Mouse (Mus musculus) cerebellum, adult (tissue): Measurements from ENCODE around the gene H2afv.
"Not testable (repeated sequence)": the region's sequence is repeated elsewhere in the genome, so short reads cannot be mapped to it uniquely, and the experiment has no call there.

Experiments
- ATAC-seq: cut with Nextera tagmentation; 2 replicates; pipeline ENCODE4 v1.9.2; 2017; ENCODE audit warnings: mild to moderate bottlenecking, moderate library complexity, mixed read lengths; ENCODE audit not compliant: insufficient number of reproducible peaks, low FRiP score, low TSS enrichment

The H2afv gene

DNA sequence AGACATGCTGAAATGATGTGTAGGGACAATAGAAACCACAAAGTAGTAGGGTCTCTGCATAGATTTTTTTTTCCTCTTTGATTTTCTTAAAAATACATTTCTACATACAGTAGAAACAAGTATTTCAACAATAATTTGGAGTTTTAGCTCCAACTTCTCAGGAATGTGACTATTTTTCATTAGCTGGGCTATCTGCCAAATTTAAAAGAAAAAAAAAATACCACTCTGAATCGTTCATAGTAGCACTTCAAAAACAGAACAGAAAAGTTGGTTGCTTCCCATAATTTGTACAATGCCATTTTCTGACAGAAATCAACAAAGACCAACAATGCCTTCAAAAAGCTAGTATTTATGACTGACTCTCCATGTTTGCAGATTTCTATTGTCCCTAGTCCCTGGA lies 27.2 kb upstream of the H2afv start:
- no peak for ATAC-seq

DNA sequence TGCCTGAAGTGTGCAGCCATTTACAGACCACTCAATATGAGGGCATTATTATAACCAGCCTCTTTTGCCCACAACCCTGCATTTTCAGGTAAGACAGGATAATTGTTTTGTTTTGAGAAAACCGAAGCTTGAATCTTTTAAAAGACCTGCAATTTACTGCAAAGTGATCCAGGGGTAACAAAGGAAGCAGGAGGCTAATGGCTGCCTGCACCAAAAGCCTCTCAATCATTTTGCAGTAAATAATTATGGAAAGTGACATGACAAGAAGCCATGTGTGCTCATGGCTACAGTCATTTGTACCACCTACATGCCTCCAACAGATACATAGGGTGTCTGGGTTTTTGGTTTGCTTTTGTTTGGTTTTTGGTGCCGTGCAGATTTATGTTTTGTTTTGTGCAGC lies 26.8 kb upstream of the H2afv start:
- ATAC-seq, result no peak

DNA sequence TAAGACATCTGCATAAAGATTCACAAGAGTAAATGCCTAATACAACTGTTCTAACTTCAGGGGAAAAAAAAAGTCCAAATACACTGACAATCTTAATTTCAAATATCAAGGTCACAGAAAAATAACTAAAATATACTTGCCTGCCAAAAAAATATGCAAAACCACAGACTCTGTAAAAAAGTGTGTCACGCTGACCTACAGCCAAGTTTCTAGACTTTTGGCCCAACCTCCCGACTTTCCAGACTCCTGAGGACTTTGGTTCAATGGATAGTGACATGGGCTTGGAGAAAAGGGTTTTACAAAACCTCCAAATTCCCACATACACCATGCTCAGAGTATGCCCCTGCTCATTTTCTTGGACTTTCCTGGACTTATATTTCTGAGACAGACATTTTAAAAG lies 24.3 kb upstream of the H2afv start:
- ATAC-seq, result no peak

DNA sequence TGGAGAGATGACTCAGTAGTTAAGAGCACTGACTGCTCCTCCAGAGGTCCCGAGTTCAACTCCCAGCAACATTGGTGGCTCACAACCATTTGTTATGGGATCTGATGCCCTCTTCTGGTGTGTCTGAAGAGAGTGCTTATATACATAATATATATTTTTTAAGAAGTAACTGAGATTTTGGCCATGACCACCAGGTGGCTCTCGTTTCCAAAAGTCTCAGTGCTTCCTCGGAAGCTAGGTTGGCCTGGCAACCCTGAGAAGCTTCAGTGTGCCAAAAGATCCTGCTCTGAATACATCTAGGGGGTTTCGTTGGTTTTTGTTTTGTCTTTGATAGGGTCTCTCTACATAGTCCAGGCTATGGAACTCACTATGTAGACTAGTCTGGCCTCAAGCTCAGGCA lies 20.9 kb upstream of the H2afv start:
- ATAC-seq, result no peak

DNA sequence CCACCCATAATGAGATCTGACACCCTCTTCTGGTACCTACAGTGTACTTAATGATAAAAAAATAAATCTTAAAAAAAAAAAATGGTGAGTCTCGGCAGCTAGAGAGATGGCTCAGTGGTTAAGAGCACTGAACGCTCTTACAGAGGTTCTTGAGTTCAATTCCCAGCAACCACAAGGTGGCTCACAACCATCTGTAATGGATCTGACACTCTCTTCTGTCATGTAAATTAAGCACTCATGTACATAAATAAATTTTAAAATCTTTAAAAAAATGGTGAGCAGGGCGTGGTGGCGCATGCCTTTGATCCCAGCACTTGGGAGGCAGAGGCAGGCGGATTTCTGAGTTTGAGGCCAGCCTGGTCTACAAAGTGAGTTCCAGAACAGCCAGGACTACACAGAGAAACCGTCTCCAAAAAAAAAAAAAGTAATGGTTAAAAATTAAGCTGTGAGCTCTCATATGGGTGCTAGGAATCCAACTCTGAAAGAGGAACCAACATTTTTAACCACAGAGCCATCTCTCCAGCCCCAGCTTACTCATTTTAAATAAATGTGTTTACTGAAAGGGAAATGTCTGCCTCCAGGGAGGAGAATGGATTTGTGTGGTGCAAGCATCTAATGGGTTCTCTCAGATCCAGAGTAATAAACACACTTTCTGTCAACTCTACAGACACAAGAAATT lies 19.1 kb upstream of the H2afv start:
- ATAC-seq, result no peak

DNA sequence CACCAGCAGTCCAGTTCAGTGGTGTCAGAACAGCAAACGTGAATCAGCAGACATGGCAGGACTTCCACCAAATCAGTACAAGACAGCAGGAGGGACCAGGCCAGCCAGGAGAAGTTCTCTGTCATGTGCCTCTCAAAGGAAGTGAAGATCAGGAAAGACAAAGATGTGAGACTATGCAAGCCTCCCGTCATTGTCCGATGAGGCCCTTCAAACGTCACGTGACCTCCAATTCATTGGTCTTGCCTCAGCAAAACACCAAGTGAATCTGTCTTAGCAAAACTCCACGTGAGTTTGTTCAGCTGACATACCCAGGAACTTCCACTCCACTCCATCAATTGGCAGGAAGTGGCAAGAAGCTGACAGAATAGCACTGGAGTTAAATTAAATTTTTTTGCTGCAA lies 11.8 kb upstream of the H2afv start:
- ATAC-seq, result no peak

DNA sequence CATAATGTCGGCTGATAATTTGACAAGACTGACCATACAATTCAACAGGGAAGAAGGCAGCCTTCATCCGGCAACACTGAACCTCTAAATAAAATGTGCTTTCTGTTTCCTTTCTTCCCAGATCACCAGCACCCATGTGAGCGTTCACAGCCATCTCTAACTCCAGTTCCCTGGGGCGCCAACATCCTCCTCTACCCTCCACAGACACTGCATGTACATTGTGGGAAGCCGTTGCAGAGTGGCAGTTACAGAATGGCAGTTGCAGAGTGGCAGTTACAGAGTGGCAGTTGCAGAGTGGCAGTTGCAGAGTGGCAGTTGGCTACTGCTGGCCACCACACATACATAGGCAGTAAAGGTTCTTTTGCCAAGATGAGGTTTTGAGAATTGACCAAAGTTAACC lies 3.9 kb upstream of the H2afv start:
- not testable (repeated sequence) for ATAC-seq

DNA sequence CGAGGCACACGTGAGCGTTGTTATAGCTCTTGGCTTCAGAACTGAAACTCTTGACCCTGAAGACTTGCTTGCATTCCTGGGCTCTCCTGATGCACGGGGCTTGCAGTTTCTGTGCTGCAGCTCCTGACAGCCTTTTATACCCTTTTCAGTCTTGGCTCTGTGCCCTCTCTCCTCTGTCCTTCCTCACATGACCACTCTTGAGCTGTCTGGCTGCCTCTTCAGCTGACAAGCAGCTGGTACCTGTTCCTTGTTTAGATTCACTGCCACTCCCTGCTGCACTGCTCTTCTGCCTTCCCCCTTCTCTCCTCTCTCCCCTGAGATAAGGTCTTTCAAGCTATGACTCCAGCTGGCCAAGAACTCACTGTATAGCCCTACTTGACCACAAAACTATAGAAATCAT lies 3.2 kb upstream of the H2afv start:
- ATAC-seq, result no peak

DNA sequence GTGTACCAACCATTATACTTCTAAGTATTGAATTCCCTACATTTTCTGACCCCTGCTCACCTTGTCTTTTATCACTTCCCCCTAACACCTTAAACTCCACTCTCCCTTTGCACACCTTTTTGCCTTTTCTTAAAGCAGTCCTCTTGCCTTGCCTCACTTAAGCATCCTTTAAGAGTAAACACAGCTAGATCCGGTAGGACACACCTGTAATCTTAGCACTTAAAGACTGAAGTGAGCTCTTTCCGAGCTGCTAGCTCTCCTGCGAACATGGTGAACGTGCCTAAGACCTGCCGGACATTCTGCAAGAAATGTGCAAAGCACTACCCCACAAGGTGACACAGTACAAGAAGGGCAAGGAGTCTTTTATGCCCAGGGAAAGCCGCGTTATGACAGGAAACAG lies 1.7 kb upstream of the H2afv start:
- no peak for ATAC-seq

DNA sequence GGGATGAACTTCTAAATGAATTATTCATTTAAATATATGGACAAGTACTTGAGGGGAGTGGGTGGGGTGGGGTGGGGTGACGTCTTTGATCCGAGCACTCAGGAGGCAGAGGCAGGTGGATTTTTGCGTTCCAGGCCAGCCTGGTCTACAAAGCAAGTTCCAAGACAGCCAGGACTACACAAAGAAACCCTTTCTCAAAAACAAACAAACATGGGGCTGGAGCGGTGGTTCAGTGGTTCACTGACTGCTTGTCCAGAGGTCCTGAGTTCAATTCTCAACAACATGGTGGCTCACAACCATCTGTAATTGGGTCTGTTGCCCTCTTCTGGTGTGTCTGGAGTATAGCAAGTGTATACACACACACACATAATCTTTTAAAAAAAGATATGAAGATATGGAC lies 1.2 kb upstream of the H2afv start:
- ATAC-seq, result no peak

DNA sequence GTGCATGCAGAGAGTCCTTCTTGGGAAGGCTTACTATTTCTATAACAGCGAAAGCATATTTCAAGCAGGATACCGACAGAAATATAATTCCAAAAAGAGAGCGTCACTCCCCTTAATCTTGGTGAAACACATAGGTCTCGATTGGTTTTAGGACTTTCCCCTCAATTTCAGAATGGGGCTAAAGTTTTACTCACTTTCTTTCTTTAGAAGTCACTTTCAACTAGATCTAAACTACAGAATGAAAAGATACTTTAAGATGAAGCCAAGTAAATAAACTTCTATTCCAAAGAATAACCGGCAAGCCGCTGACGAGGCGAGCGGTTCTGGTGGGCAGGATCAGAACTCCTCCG lies 541 bp downstream of the H2afv start:
- no peak for ATAC-seq

DNA sequence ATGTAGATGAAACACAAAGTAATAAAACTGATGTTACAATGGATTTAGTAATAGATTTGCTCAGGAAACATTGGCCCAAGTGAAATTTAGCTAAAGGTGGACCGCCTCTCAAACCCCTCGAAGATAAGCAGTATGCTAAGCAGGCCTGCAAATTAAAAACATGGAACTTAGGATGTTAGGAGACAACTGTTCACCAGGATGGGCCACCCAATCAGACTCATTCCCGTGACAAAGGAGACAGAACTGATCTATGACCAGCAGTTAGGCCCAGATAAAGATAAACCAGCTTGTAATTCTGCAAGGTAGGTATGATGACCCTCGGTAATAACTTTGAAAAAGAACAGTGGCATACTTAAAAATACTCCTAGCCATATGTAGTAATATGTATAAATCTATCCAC lies 1.1 kb downstream of the H2afv start:
- no peak for ATAC-seq

DNA sequence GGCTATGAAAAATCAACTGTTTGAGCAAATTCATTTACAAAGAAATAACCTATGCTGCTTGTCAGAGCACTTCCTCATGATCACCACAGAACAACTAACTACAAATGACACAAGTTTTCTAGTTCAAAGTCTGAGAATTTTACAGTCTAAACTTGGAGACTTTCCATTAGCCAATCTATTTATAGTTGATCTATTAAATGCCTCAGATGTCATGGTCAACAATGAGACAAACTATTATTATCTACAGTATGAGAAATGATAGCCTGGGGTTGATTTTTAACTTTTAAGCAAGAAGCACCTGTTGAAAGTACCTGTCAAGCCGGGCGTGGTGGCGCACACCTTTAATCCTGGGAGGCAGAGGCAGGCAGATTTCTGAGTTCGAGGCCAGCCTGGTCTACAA lies 1.7 kb downstream of the H2afv start:
- no peak for ATAC-seq

DNA sequence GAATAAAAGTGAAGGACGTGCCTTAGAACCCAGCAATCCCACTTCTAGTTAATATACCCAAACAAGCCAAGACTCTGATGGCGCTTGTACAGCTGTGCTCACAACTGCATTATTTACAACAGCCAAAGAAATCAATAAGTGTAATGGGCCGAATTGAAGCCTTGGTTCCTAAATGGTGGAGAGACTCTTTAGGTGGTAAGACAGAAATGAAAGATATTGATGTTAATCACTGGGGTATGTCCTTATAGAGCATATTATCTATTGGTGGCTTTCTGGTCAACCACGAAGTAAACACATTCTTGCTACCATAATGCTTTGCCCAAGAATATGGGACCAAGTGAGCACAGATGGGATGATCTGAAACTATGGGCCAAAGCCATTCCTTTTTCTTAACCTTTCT lies 4.1 kb downstream of the H2afv start:
- ATAC-seq, result no peak

DNA sequence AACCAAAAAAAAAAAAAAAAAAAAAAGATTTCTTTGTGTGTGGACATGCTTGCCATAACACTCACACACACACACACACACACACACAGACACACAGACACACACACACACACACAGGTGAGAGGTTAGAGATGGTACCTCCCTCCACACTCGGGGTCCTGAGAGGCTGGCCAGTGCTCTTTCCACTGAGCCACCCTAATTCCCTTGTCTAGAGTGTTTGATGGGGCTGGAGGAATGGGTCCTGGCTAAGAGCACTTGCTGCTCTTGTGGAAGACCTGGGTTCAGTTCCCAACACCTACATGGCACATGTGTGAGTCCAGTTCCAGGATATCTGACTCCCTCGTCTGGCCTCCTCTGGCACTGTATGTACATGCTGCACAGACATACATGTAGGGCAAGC lies 6.6 kb downstream of the H2afv start:
- ATAC-seq, result no peak

DNA sequence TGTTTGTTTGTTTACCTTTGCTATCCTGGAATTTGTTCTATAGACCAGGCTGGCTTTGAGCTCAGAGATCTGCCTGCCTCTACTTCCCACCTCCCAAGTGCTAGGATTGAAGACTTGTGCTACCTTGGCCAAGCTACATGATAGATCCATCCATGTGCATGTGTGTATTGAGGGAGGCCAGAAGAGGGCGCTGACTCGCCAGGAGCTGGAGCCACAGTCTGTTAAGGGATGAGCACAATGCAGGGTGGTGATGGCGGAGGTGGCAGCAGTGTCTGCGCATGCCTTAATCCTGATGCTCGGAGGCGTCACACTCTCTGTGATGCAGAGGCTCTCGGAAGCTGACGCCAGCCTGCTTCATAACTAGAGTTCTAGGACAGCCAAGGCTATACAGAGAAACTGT lies 7.8 kb downstream of the H2afv start:
- ATAC-seq, result no peak

DNA sequence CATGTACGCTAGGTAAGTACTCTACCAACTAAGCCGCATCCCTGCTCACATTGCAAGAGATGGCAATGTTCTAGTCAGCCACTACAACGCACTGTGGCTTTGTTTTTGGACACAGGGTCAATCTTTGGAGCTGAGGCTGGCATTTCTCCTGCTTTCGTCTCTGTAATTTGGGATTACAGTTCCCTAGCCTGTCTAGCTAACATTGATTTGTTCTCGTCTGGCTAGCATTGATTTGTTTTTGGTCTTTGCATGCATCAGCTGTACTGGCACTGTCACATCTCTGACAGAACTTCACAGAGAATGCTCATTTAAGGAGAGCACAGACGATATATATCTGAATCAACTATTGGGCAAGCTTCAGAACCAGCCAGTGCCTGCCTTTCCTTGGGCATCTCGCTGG lies 14.1 kb downstream of the H2afv start:
- no peak for ATAC-seq

DNA sequence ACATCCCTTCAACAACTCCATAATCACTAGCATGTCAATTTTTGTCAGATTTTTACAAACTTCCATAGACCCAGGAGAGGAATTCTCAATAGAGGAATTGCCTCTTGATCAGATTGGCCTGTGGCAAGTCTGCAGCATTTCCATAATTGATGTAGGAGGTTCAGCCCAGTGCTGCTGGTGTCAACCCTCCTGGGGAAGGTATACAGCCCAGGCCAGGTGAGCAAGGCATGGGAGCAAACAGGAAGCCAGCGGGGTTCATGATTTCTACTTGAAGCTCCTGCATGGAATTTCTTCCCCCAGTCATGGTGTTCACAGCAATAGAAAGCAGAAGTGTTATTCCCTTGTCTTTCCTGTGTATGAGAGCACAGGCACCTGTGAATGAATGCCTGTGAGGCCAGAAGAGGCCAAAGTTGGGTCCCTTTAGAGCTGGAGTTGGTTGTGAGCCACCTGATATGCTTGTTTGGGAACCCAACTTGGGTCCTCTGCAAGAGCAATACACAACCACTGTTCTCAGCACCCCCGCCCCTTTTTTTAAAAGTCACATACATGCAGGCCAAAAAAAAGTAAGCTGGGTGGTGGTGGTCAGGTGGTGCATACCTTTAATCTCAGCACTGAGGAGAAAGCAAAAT lies 23.4 kb downstream of the H2afv start:
- ATAC-seq, result no peak

DNA sequence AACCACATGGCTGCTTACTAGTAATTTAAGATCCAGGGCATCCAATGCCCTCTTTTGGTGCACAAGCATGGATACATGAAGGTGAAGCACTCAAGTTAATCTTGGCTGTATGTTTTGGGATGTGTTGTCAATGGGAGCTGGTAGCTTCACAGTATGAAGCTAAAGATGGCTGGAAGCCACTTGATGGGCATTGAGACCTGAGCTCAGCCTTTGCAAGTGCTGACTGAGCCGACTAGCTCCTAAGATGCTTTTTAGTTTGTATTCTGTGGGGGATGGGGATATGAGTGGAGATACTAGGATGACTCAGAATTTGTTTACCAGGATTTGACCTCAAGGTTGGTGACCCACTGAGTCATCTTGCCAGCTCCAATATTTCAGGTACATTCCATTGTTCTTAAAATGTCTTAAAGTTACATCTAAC lies 23.9 kb downstream of the H2afv start:
- ATAC-seq, result no peak

DNA sequence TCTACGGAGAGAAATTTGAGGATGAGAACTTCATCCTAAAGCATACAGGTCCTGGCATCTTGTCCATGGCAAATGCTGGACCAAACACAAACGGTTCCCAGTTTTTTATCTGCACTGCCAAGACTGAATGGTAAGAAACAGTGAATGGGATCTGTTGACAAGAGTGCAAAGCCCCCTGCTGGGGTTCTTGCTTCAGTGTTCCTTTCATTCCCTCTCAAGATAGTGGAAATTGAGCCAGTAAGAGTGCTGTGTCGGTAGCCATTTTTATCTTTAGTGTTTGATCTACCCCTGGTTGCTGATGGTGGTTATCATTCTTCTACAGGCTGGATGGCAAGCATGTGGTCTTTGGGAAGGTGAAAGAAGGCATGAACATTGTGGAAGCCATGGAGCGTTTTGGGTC lies 25.1 kb downstream of the H2afv start:
- not testable (repeated sequence) for ATAC-seq

DNA sequence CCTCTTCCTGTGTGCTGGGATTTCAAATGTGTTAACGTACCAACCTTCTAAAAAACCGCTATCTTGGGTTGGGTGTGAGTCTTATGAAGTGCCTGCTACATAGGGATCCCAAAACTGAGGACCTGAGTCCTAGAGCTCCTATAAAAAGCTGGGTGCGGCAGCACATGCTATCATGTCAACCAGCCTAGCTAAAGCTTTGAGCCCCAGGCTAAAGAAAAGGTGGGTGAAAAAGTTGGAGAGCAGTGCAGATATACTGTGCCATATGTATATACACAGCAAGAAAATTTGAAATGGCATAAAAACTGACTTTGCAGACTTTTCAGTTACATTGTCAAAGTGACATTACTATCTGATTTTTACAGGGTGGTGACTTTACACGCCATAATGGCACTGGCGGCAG lies 25.5 kb downstream of the H2afv start:
- no peak for ATAC-seq

DNA sequence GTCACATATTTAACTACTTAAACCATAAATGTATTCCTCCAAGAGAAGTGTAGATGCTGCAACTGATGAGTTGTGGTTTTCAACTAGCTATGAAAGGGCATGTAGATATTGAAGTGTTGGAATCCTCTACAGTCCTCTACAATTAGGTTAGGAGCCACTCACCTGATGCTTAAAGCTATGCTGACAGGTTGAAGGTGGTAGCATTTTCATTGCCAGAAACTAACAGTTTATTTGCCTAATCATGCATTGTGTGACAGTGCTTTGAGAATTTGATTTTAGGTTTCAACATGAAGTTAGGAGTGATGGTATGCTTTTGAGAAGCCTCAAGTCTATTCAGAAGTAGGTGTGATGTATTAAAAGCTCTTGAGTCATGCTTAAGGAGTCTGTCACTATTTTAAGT lies 26.8 kb downstream of the H2afv start:
- ATAC-seq, result no peak

DNA sequence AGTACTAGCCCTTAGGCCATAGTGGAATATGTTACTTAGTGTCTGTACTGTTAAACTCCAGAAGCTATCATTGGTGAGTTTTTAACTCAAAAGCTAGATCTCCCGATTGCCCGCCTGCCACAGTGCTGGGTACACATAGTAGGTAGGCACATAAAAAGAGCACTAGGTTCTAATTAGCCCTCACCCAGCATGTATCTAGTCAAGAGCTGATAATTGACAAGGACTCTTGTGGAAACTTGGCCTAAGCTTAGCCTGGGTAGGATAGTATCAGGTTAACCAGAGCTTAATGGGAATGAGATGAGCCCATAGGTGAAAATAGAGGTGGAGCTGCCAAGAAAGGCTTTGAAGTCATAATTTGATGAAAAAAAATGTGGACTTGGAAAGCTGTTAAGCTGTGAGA lies 27.2 kb downstream of the H2afv start:
- no peak for ATAC-seq
